Mouse (Mus musculus): ENCODE data around the gene Tkt. TPM values are rescaled to one million over a fixed set of nuclear protein-coding genes. Genes with fewer than 3 reads are reported as not detected.
"Not testable (repeated sequence)": the region's sequence is repeated elsewhere in the genome, so short reads cannot be mapped to it uniquely, and the experiment has no call there.

Gene Tkt
- 131 and 143 TPM in 2 replicates for polyA plus RNA-seq (2012; rRNA removed)

GRCm38 (mm10) chr14:30548131-30548720 lies at the start of gene Tkt:
TSS of gene Tkt (plus strand) at chr14:30548359.
- DNase-seq (ENCODE audit: extremely low spot score in 1 of 2, low spot score in 1 of 2) = peak; percentile 74 to 76

- peak in 1 of 2 experiments; percentile 44 for DNase-seq (ENCODE audit: extremely low spot score in 1 of 2, low spot score in 1 of 2)
Observed at GRCm38 (mm10) chr14:30504990-30505389, 43.2 kb upstream of the Tkt start.

GRCm38 (mm10) chr14:30510214-30510763 lies 37.9 kb upstream of the Tkt start:
- DNase-seq (ENCODE audit: extremely low spot score in 1 of 2, low spot score in 1 of 2) = no peak

- DNase-seq (ENCODE audit: extremely low spot score in 1 of 2, low spot score in 1 of 2) = no peak
Observed at GRCm38 (mm10) chr14:30512896-30513295, 35.3 kb upstream of the Tkt start.

- peak in 1 of 2 experiments; percentile 45 for DNase-seq (ENCODE audit: extremely low spot score in 1 of 2, low spot score in 1 of 2)
Observed at GRCm38 (mm10) chr14:30515931-30516723, 32.0 kb upstream of the Tkt start.

DNA sequence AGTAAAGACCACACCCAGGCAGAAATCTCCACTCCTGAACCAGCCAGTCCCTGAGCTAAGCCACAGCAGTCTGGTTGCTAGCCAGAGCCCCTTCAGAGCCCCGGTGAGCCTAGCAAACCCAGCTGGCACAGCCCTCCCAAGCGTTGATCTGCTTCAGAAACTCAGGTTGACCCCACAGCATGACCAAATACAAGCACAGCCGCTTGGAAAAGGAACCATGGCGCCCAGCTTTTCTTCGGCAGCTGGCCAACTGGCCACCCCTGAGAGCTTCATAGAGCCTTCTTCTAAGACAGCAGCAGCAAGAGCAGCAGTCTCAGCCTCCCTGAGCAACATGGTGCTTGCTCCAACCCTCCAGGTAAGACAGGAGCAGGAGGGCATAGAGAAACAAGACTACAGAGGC lies 28.8 kb upstream of the Tkt start:
- no peak for DNase-seq (ENCODE audit: extremely low spot score in 1 of 2, low spot score in 1 of 2)

DNA sequence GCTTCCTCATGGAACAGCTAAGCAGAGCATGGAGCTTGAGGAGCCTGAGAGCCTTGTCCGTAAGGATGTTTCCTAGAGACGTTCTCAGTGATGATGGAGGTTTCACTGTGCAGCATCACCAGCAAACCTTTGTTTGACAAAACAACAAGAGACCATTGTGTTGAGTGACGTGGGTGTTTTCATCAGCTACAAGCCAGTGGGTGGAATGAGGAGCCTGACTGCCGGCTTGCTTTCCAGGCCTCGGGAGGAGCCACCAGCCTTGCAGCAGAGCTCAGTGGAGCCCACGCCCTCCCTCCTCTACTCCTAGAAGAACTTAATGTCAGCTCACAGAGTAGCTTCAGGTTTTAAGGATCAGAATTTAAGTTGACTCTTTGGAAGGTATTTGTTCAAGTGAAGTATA lies 24.8 kb upstream of the Tkt start:
- peak; percentile 47 to 71 for DNase-seq (ENCODE audit: extremely low spot score in 1 of 2, low spot score in 1 of 2)

DNA sequence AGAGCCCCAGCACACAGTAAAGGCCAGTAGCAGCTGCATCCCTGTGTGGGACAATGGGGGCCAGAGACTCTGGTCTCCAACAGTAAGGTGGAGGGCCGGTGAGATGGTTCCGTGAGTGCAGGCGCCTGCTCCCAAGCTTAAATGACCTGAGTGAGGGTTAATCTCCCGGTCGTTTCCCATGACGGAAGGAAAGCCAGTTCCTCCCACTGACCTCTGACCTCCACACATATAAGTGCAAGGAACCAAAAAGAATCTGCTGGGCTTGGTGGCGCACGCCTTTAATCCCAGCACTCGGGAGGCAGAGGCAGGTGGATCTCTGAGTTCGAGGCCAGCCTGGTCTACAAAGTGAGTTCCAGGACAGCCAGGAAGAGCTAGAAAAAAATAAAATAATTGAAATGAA lies 19.8 kb upstream of the Tkt start:
- no peak for DNase-seq (ENCODE audit: extremely low spot score in 1 of 2, low spot score in 1 of 2)

- DNase-seq (ENCODE audit: extremely low spot score in 1 of 2, low spot score in 1 of 2) = no peak
Observed at GRCm38 (mm10) chr14:30528961-30529360, 19.2 kb upstream of the Tkt start.

GRCm38 (mm10) chr14:30529454-30529853 lies 18.7 kb upstream of the Tkt start:
- DNase-seq (ENCODE audit: extremely low spot score in 1 of 2, low spot score in 1 of 2) = no peak

- no peak for DNase-seq (ENCODE audit: extremely low spot score in 1 of 2, low spot score in 1 of 2)
Observed at GRCm38 (mm10) chr14:30530726-30531269, 17.4 kb upstream of the Tkt start.

DNA sequence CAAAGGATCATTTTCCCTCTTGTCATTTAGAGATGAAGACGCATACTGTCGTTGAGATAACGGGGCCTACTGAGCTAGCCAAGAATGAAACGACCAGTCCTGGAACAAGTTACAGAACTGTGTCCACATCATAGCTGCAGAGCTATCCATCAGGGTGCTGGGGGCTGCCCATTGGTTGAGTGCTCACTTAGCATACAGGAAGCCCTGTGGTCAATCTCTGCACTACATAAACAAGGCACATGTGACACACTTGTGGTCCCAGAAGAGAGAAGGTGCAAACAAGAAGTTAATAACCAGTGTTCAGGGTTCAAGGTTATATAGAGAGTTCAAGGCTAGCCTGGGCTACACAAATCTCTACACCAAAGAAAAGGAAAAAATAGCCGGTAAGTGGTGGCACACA lies 16.7 kb upstream of the Tkt start:
- no peak for DNase-seq (ENCODE audit: extremely low spot score in 1 of 2, low spot score in 1 of 2)

DNA sequence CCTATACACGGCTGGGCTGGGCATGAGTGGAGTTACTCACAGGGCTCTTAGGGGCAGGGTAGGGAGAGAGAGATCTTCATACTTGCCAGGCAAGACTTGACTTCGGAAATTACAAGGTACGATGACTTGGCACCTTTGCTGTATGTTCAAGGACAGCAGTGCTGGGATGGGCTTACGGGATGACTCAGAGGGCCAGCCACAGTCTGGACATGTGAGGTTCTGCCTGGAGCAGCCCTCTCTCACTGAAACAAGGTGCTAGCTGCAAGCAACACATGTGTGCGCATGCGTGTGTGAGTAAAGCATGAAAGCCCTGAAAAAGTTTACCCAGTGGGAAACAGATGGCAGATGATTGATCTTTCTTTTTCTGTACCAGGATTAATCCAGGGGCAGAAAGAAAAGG lies 16.3 kb upstream of the Tkt start:
- no peak for DNase-seq (ENCODE audit: extremely low spot score in 1 of 2, low spot score in 1 of 2)

DNA sequence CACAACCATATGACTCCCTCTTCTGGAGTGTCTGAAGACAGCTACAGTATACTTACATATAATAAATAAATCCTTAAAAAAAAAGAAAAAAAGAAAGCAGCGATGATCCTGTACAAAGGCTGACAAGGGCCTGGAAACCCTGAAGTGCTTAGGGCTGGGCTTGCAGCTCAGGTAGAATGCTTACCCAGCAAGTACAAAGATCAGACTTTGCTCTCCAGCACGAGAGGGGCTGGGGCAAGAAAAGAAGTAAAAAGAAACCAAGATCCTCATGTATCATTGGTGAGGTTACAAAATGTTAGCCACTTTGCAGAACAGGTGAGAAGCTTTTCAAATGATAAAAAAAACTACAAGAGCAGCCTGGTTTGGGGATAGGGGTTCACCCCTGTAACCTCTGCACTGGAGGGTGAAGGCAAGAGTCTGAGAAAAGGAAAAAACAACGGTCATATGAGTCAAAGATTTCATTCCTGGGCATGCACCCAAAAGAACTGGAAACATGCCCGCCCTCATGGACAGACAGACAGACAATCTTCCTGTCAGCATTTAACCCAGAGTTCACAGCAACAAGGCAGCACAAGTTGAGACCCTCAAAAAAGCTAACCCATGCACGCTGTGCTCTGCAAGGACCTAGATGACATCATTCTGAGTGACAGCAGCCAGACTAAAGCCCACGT lies 14.2 kb upstream of the Tkt start:
- no peak for DNase-seq (ENCODE audit: extremely low spot score in 1 of 2, low spot score in 1 of 2)

GRCm38 (mm10) chr14:30541541-30541940 lies 6.6 kb upstream of the Tkt start:
- peak in 1 of 2 experiments; percentile 71 for DNase-seq (ENCODE audit: extremely low spot score in 1 of 2, low spot score in 1 of 2)

GRCm38 (mm10) chr14:30543331-30543730 lies 4.8 kb upstream of the Tkt start:
- not testable (repeated sequence) for DNase-seq (ENCODE audit: extremely low spot score in 1 of 2, low spot score in 1 of 2)

DNA sequence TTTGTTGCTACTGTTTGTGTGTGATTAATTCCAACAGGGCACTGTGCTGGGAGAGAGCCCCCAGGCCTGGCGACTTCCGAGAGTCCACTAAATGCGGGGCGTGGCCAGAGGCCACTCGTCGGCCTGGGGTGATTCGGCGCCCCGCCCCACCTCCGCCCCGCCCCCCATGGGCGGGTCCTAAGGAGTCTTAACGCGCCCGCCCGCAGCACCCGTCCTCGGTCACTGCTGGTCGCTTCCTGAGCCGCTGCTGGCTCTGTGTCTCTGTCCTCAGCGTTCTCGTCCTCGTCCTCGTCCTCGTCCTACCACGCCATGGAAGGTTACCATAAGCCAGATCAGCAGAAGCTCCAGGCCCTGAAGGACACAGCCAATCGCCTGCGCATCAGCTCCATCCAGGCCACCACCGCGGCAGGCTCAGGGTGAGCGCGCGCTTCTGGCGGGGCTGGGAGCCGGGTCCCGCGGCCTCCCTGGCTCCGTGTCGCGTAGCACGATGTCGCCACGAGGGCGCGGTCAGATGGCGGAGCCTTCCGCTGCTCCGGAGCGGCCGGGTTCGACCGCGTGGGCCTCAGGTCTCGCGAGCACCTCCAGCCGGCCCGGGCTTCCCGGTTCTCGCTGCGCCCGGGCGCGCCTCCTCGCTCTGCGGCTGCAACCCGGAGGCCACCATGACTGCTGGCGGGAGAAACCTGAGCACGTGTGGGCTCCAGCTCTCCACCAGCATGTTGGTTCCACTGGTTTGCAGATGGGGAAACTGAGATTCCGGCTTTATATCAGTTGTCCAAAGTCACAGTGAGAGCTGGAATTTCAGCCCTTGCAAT lies 1.0 kb downstream of the Tkt start:
- peak; percentile 82 to 90 for DNase-seq (ENCODE audit: extremely low spot score in 1 of 2, low spot score in 1 of 2)

GRCm38 (mm10) chr14:30549777-30550149 lies 1.6 kb downstream of the Tkt start:
- no peak for DNase-seq (ENCODE audit: extremely low spot score in 1 of 2, low spot score in 1 of 2)

DNA sequence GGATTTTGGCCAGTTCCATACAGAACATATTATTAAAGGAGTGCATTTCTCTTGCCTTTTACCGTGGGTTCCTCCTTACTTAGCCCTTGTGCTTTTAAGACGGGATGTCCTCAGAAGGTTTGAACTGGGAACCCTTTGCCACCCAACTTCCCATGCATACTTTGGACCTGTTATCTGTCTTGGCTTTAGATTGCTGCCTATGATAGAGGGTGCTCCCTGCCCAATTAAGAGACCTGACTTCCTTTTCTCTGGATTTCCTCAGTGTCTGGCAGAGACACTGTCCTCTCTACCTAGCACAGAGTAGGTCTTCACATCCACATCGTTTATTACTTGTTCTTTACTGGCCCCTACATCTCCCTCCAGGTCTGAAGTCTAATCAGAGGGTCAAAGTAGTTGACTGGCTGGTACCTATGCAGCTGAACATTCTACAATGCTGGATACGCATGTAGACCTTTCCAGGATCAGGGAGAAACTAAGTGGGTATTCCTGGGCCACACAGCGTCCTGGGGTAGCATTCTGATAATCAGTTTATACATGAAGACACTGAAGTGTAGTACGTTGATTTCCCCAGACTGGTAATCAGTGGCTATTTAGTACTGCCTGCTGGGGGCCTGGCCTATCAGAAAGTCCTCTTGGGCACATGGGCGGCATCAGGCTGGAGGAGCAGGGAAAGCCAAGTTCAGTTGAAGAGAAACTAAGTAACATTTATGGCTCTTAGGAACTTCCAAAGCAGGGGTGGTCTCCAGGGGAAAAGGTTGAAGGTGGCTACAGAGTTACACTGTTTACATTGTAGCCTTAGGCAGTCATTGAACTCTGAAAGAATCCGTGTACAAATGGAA lies 2.3 kb downstream of the Tkt start:
- DNase-seq (ENCODE audit: extremely low spot score in 1 of 2, low spot score in 1 of 2) = no peak
